Mouse (Mus musculus): ENCODE results near the gene Vmn1r68.

DNA sequence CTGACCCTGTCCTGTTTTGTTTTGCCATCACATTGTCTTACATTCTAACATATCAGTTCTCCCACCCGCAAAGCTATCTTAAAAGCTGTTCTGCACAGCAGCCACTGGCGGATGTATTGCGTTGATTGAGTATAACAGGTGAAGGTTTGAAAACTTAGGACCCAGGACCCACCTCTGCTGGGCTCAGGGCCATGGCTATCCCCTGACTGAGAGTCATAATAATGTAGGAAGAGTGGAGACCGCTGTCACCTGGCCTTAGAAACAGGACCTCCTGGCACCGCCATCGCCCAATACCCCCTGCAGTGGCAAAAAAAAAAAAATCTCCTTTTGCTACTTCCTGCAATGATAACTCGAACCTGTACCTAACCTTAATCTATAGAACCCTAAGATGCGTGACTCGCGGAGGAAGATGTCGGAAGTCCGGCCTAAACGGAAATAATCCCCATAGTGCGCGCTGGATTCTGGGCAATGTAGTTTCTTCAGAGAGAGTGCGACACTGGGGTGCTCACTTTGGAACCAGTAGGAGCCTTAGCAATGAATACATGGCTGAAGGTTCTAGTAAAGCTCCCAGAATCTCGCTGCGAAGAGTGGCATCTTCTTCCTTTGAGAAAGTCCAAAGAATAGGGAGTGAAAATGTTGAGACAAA, 77.6 kb downstream of the Vmn1r68 start:
- TF ChIP-seq POLR2A (IDR thresholded peaks at IDR 0.05; ENCODE audit: insufficient read depth, low read length) (no peak), EP300 (IDR thresholded peaks at IDR 0.05; ENCODE audit: insufficient read depth, low read depth, low read length) (no peak)
